Mouse (Mus musculus): ENCODE data around the gene Adcy5. TPM values are rescaled to one million over a fixed set of nuclear protein-coding genes. Genes with fewer than 3 reads are reported as not detected.

Gene Adcy5
- total and polyA plus RNA-seq, 2 experiments from 2014 or later, result 11.3 to 81.4 TPM

DNA sequence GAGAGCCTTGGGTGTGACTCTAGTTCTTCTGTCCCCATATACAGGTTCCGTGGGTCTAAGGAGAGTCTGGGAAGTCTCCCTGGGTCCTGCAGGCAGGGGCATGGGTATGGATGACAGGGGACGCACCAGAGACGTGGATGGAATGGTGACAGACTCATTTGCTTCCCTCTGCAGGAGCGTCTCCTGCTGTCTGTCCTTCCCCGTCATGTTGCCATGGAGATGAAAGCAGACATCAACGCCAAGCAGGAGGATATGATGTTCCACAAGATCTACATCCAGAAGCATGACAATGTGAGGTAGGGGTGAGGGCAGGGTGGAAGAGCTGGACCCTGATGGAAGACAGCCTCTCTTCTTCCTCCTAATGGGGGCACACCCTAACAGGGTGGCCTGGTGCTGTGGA lies 98.3 kb downstream of the Adcy5 start:
- ATAC-seq (ENCODE audit: insufficient read depth, low read depth) (no peak), DNase-seq (ENCODE audit: low spot score) (no peak)
- H3K27me3 ChIP-seq (ENCODE audit: control insufficient read depth, insufficient read depth, low read length), result no peaks in the 10 kb centered on the region
- no peak overlapping the region for H3K9ac ChIP-seq (replicated peaks; ENCODE audit: low read depth, low read length)
- no peak overlapping the region for H3K27ac ChIP-seq (ENCODE audit: low read depth)
- WGBS, result 66% methylated on average over 6 of the region's 6 CpGs
- H3K4me3 ChIP-seq (ENCODE audit: low read depth, low read length), result no peak overlapping the region
- H3K4me1 ChIP-seq (ENCODE audit: control insufficient read depth, insufficient read depth), result peaks cover 27% of the 10 kb centered on the region
- H3K9me3 ChIP-seq (replicated peaks; ENCODE audit: control insufficient read depth, low read length), result no peaks in the 10 kb centered on the region
- TF ChIP-seq CTCF (IDR thresholded peaks at IDR 0.05; ENCODE audit: low read depth) (no peak), EP300 (IDR thresholded peaks at IDR 0.05; ENCODE audit: low read depth) (no peak)
- H3K4me2 ChIP-seq (ENCODE audit: low read depth, low read length), result no peak overlapping the region
- 0 out of 2 replicates have a peak, but pooled peaks cover 10% of the 10 kb centered on the region for H3K36me3 ChIP-seq (replicated peaks; ENCODE audit: control insufficient read depth, insufficient read depth, low read length)

DNA sequence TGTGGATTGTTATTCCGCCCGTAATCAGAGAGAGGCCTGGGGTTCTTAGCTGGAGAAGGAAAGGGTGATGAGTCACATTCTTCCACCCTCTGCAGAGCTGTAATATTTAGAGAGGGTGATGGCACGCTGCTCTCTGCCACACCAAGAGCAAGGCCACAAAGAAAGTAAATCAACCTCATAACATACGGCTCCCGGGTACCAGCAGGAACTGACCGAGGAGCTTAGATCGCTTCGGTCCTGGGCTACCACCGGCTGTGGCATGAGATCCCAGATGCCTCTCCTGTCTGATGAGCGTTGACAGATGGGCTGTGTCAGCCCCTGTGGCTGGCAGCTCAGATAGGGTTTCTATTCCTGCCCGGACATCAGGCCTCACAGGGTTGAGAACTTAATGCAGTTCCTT lies 101.3 kb downstream of the Adcy5 start:
- peaks cover 33% of the 10 kb centered on the region for H3K4me1 ChIP-seq (ENCODE audit: control insufficient read depth, insufficient read depth)
- H3K27ac ChIP-seq (ENCODE audit: low read depth), result peak overlapping the region; percentile 85
- no peak overlapping the region for H3K9ac ChIP-seq (replicated peaks; ENCODE audit: low read depth, low read length)
- H3K4me2 ChIP-seq (ENCODE audit: low read depth, low read length), result no peak overlapping the region
- DNase-seq (ENCODE audit: low spot score), result peak; percentile 72
- ATAC-seq (ENCODE audit: insufficient read depth, low read depth), result peak; percentile 81
- 0 out of 2 replicates have a peak, but pooled peaks cover 10% of the 10 kb centered on the region for H3K36me3 ChIP-seq (replicated peaks; ENCODE audit: control insufficient read depth, insufficient read depth, low read length)
- H3K9me3 ChIP-seq (replicated peaks; ENCODE audit: control insufficient read depth, low read length), result no peaks in the 10 kb centered on the region
- H3K4me3 ChIP-seq (ENCODE audit: low read depth, low read length), result no peak overlapping the region
- TF ChIP-seq EP300 (IDR thresholded peaks at IDR 0.05; ENCODE audit: low read depth) (no peak), CTCF (IDR thresholded peaks at IDR 0.05; ENCODE audit: low read depth) (no peak)
- WGBS, result 18% methylated on average over 11 of the region's 11 CpGs
- no peaks in the 10 kb centered on the region for H3K27me3 ChIP-seq (ENCODE audit: control insufficient read depth, insufficient read depth, low read length)

DNA sequence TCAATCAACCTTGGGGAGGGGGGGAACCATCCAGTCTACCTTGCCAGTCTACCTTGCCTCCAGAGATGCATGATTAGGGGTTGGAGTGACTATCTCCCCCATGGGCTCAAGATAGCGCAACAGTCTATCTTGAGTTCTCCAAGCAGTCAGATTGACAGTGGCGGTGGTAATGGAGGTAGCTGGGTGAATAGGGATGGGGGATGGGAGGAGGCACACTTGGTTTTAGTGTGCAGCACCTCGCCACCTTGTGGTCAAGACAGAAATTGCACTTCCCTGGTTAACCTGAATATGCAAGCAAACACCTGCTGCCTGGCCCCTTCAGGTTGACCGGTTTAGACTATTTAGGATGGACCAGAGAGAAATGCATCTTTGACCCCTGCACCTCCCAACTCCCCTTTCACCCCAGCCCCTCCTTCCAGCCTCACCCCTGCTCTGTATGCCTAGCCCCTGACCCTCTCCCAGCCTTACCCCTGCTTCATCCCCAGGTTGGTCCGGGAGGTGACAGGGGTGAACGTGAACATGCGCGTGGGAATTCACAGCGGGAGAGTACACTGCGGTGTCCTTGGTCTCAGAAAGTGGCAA lies 115.8 kb downstream of the Adcy5 start:
- no peak overlapping the region for H3K4me2 ChIP-seq (ENCODE audit: low read depth, low read length)
- DNase-seq (ENCODE audit: low spot score) (peak; percentile 89), ATAC-seq (ENCODE audit: insufficient read depth, low read depth) (peak; percentile 42)
- no peak overlapping the region for H3K9ac ChIP-seq (replicated peaks; ENCODE audit: low read depth, low read length)
- H3K27me3 ChIP-seq (ENCODE audit: control insufficient read depth, insufficient read depth, low read length), result no peaks in the 10 kb centered on the region
- no peak overlapping the region for H3K27ac ChIP-seq (ENCODE audit: low read depth)
- H3K36me3 ChIP-seq (replicated peaks; ENCODE audit: control insufficient read depth, insufficient read depth, low read length), result peaks cover 12% of the 10 kb centered on the region
- H3K9me3 ChIP-seq (replicated peaks; ENCODE audit: control insufficient read depth, low read length), result no peaks in the 10 kb centered on the region
- TF ChIP-seq EP300 (IDR thresholded peaks at IDR 0.05; ENCODE audit: low read depth) (no peak), CTCF (IDR thresholded peaks at IDR 0.05; ENCODE audit: low read depth) (peak; percentile 89)
- WGBS, result 39% methylated on average over 10 of the region's 10 CpGs
- H3K4me3 ChIP-seq (ENCODE audit: low read depth, low read length), result no peak overlapping the region
- H3K4me1 ChIP-seq (ENCODE audit: control insufficient read depth, insufficient read depth), result 0 out of 2 replicates have a peak, but pooled peaks cover 5% of the 10 kb centered on the region

DNA sequence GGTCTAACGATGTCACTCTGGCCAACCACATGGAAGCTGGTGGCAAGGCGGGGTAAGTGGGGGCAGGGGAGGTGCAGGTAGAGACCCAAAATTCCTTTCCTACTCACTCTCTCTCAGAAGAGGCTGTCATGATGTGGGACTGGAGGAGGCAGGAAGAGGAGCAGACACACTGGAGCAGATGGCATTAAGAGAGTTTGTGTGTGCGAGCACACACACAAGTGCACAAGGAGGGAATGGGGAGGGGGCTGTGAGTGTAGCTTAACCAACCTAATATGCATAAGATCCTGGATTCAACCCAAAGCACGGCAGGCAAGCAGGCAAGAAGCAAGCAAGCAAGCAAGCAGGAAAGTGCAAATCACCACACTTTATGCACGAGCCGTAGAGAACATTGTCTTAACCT lies 116.3 kb downstream of the Adcy5 start:
- DNase-seq (ENCODE audit: low spot score) (no peak), ATAC-seq (ENCODE audit: insufficient read depth, low read depth) (no peak)
- Histone ChIP-seq H3K36me3 (replicated peaks; ENCODE audit: control insufficient read depth, insufficient read depth, low read length) (peaks cover 12% of the 10 kb centered on the region), H3K27ac (ENCODE audit: low read depth) (no peak overlapping the region), H3K4me2 (ENCODE audit: low read depth, low read length) (no peak overlapping the region), H3K9ac (replicated peaks; ENCODE audit: low read depth, low read length) (no peak overlapping the region), H3K4me3 (ENCODE audit: low read depth, low read length) (no peak overlapping the region), H3K9me3 (replicated peaks; ENCODE audit: control insufficient read depth, low read length) (no peaks in the 10 kb centered on the region), H3K4me1 (ENCODE audit: control insufficient read depth, insufficient read depth) (0 out of 2 replicates have a peak, but pooled peaks cover 5% of the 10 kb centered on the region), H3K27me3 (ENCODE audit: control insufficient read depth, insufficient read depth, low read length) (no peaks in the 10 kb centered on the region)
- TF ChIP-seq CTCF (IDR thresholded peaks at IDR 0.05; ENCODE audit: low read depth) (no peak), EP300 (IDR thresholded peaks at IDR 0.05; ENCODE audit: low read depth) (no peak)
- WGBS, result 82% methylated on average over 6 of the region's 6 CpGs

DNA sequence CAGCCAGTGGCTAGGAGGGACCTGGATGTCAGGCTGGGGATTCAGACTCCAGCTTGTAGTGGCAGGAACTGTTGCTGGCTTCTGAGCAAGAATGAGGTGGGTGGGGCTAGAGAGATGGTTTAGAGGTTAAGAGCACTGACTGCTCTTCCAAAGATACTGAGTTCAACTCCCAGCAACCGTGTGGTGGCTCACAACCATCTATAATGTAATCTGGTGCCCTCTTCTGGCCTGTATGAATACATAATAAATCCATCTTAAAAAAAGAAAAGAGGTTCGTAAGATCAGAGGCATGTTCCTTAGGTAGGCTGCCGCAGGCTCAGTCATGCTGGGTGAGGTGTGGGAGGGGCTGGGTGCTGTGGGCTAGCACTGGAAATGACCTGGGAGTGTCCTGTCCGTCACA lies 116.9 kb downstream of the Adcy5 start:
- no peak overlapping the region for H3K27ac ChIP-seq (ENCODE audit: low read depth)
- ATAC-seq (ENCODE audit: insufficient read depth, low read depth) (no peak), DNase-seq (ENCODE audit: low spot score) (peak; percentile 34)
- H3K27me3 ChIP-seq (ENCODE audit: control insufficient read depth, insufficient read depth, low read length), result no peaks in the 10 kb centered on the region
- 63% methylated on average over 4 of the region's 4 CpGs for WGBS
- H3K4me2 ChIP-seq (ENCODE audit: low read depth, low read length), result no peak overlapping the region
- 0 out of 2 replicates have a peak, but pooled peaks cover 5% of the 10 kb centered on the region for H3K4me1 ChIP-seq (ENCODE audit: control insufficient read depth, insufficient read depth)
- H3K9ac ChIP-seq (replicated peaks; ENCODE audit: low read depth, low read length), result no peak overlapping the region
- no peak overlapping the region for H3K4me3 ChIP-seq (ENCODE audit: low read depth, low read length)
- H3K36me3 ChIP-seq (replicated peaks; ENCODE audit: control insufficient read depth, insufficient read depth, low read length), result peaks cover 12% of the 10 kb centered on the region
- TF ChIP-seq EP300 (IDR thresholded peaks at IDR 0.05; ENCODE audit: low read depth) (no peak), CTCF (IDR thresholded peaks at IDR 0.05; ENCODE audit: low read depth) (peak; percentile 44)
- H3K9me3 ChIP-seq (replicated peaks; ENCODE audit: control insufficient read depth, low read length), result no peaks in the 10 kb centered on the region

DNA sequence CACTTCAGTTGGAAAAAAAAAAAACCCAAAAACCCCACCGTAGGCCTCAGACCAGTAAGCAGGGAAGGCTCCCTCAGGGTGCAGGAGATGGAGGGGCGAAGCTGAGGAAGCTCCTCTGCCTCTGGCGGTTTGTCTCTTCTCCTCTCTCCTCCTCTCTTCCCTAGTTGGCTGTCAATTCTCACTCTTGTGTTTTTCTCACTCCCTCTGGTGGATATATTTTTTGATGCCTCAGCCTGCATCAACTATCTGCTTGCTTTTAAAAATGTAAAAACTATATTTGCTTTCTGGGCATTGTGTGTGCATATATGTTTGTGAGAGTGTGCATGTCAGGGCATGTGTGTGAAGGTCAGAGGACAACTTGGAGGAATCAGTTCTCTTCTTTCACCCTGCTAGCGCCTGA lies 117.7 kb downstream of the Adcy5 start:
- Histone ChIP-seq H3K9ac (replicated peaks; ENCODE audit: low read depth, low read length) (no peak overlapping the region), H3K36me3 (replicated peaks; ENCODE audit: control insufficient read depth, insufficient read depth, low read length) (peaks cover 12% of the 10 kb centered on the region), H3K27me3 (ENCODE audit: control insufficient read depth, insufficient read depth, low read length) (no peaks in the 10 kb centered on the region), H3K4me1 (ENCODE audit: control insufficient read depth, insufficient read depth) (no peaks in the 10 kb centered on the region), H3K4me3 (ENCODE audit: low read depth, low read length) (no peak overlapping the region), H3K4me2 (ENCODE audit: low read depth, low read length) (no peak overlapping the region), H3K9me3 (replicated peaks; ENCODE audit: control insufficient read depth, low read length) (no peaks in the 10 kb centered on the region), H3K27ac (ENCODE audit: low read depth) (no peak overlapping the region)
- 59% methylated on average over 4 of the region's 4 CpGs for WGBS
- no peak for ATAC-seq (ENCODE audit: insufficient read depth, low read depth)
- TF ChIP-seq CTCF (IDR thresholded peaks at IDR 0.05; ENCODE audit: low read depth) (peak; percentile 28; the same call in 1 of the 2 replicates), EP300 (IDR thresholded peaks at IDR 0.05; ENCODE audit: low read depth) (no peak)
- no peak for DNase-seq (ENCODE audit: low spot score)

Data from heart, postnatal 0 days (tissue).